Mouse (Mus musculus): ENCODE measurements around the gene Gimap5. TPM values are rescaled to one million over a fixed set of nuclear protein-coding genes. Genes with fewer than 3 reads are reported as not detected.

Gene Gimap5
- polyA plus RNA-seq, 1 experiment from 2014 or later: 9.2 TPM

DNA sequence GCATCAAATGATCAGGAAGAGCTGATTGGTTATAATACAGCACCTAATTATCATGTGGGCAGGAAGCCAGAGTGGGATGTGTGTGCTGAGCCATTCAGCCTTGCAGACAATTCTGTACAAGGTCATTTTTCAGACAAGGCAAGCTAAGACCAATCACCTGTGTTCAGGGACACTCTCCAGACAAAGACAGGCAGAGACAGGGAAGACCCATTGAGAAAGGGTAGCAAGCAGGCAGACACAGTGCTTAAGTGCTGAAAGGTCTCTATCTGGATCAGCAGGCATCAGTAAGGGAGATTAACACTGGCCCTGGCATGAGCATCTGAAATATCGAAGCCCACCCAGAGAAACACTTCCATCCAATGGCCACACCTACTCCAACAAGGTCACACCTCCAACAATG lies 38.4 kb downstream of the Gimap5 start:
- no peaks in the 10 kb centered on the region for H3K36me3 ChIP-seq
- 86% methylated on average over 1 of the region's 1 CpGs for WGBS
- H3K27ac ChIP-seq: no peak overlapping the region; the same call in 1 of the 2 replicates
- H3K4me2 ChIP-seq: no peak overlapping the region
- no peaks in the 10 kb centered on the region; the same call in none of the 2 replicates for H3K4me1 ChIP-seq
- no peaks in the 10 kb centered on the region for H3K9me3 ChIP-seq
- no peak overlapping the region for H3K4me3 ChIP-seq (replicated peaks)
- no peak overlapping the region for H3K9ac ChIP-seq
- H3K27me3 ChIP-seq (replicated peaks): no peaks in the 10 kb centered on the region
- no peak for ATAC-seq (ENCODE audit: insufficient read depth, low FRiP score, low read depth)

DNA sequence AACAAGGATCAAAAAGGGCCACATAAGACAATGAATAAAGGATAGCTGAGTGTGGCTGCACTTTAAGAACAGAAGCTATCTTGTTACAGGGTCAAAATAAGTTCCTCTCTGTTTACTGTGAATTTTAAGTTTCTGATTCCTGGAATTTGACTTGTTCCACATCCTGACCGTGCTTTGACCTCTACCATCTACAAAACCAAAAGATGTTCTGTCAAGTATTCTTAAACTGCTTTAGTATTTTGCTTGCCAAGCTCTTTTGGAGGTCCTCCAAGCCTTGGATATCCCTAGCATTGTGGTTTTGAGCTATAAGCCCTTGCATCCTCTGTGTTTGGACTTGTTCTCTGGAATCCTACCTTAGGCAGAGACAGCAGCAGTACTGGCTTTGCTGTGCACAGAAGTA lies 39.2 kb downstream of the Gimap5 start:
- WGBS: 30% methylated on average over 1 of the region's 1 CpGs
- H3K27ac ChIP-seq: peak overlapping the region; percentile 37; the same call in 1 of the 2 replicates
- H3K9ac ChIP-seq: no peak overlapping the region
- H3K4me2 ChIP-seq: no peak overlapping the region
- H3K4me1 ChIP-seq: no peaks in the 10 kb centered on the region; the same call in none of the 2 replicates
- no peaks in the 10 kb centered on the region for H3K36me3 ChIP-seq
- H3K9me3 ChIP-seq: no peaks in the 10 kb centered on the region
- no peaks in the 10 kb centered on the region for H3K27me3 ChIP-seq (replicated peaks)
- no peak overlapping the region for H3K4me3 ChIP-seq (replicated peaks)
- ATAC-seq (ENCODE audit: insufficient read depth, low FRiP score, low read depth): no peak

DNA sequence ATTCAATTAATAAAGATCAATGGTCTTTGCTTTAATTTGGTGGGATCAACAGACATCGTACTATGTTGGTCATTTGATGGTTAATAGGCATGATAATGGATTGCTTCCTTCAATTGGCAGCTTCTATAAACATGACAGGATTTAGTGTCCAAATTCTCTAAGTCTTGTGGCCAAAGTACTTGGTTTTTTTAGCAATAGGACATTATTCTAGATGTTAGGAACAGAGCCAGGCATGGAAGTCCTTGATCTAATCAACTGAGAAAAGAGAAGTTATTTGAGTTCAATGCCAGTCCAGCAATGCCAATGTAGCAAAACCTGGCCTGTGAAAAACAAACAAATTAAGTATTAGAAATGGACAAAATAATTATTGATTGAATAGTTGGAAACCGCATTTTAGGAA lies 39.6 kb downstream of the Gimap5 start:
- H3K27ac ChIP-seq: peak overlapping the region; percentile 37; the same call in 1 of the 2 replicates
- no peaks in the 10 kb centered on the region; the same call in none of the 2 replicates for H3K4me1 ChIP-seq
- 50% methylated on average over 2 of the region's 2 CpGs for WGBS
- no peak overlapping the region for H3K9ac ChIP-seq
- no peak overlapping the region for H3K4me2 ChIP-seq
- H3K36me3 ChIP-seq: no peaks in the 10 kb centered on the region
- ATAC-seq (ENCODE audit: insufficient read depth, low FRiP score, low read depth): no peak
- H3K27me3 ChIP-seq (replicated peaks): no peaks in the 10 kb centered on the region
- no peaks in the 10 kb centered on the region for H3K9me3 ChIP-seq
- H3K4me3 ChIP-seq (replicated peaks): no peak overlapping the region

DNA sequence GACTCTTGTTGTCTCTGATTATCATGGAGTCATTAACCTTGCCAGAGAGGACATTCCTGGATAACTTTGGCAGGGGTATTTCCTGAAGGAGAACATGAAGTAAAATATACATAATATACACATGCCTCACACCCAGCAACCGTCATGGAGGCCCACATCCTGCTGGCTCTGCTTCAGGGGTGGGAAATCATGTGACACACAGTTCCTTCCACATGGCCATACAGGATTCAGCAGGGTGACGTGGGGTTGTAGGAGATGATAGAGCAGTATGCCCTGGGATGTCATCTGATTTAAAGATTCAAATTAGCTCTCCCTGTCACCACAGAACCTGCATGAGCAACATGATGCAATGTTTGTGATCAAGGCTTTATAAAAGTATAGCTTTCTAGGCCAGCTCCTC lies 41.9 kb downstream of the Gimap5 start:
- no peak overlapping the region for H3K9ac ChIP-seq
- H3K27ac ChIP-seq: no peak overlapping the region
- H3K4me1 ChIP-seq: no peaks in the 10 kb centered on the region; the same call in none of the 2 replicates
- no peaks in the 10 kb centered on the region for H3K9me3 ChIP-seq
- no peak overlapping the region for H3K4me3 ChIP-seq (replicated peaks)
- 75% methylated on average over 2 of the region's 2 CpGs for WGBS
- H3K36me3 ChIP-seq: no peaks in the 10 kb centered on the region
- no peak for ATAC-seq (ENCODE audit: insufficient read depth, low FRiP score, low read depth)
- H3K27me3 ChIP-seq (replicated peaks): no peaks in the 10 kb centered on the region
- no peak overlapping the region for H3K4me2 ChIP-seq

DNA sequence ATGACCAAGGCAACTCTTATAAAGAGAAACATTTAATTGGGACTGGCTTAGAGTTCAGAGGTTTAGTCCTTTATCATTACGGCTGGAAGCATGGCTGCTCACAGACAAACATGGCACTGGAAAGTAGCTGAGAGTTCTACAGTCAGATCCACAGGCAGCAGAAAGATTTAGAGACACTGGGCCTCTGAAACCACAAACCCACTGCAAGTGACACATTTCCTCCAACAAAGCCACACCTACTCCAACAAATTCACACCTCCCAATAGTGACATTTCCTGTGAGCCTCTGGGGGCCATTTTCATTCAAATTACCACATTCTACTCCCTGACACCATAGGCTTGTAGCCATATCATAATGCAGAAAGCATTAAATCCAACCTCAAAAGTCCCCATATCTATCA lies 55.9 kb downstream of the Gimap5 start:
- H3K27ac ChIP-seq: no peak overlapping the region
- H3K9ac ChIP-seq: no peak overlapping the region
- WGBS: 79% methylated on average over 1 of the region's 1 CpGs
- H3K4me3 ChIP-seq (replicated peaks): no peak overlapping the region
- no peaks in the 10 kb centered on the region for H3K36me3 ChIP-seq
- no peaks in the 10 kb centered on the region for H3K4me1 ChIP-seq
- ATAC-seq (ENCODE audit: insufficient read depth, low FRiP score, low read depth): no peak
- H3K9me3 ChIP-seq: no peaks in the 10 kb centered on the region
- no peaks in the 10 kb centered on the region for H3K27me3 ChIP-seq (replicated peaks)
- no peak overlapping the region for H3K4me2 ChIP-seq

DNA sequence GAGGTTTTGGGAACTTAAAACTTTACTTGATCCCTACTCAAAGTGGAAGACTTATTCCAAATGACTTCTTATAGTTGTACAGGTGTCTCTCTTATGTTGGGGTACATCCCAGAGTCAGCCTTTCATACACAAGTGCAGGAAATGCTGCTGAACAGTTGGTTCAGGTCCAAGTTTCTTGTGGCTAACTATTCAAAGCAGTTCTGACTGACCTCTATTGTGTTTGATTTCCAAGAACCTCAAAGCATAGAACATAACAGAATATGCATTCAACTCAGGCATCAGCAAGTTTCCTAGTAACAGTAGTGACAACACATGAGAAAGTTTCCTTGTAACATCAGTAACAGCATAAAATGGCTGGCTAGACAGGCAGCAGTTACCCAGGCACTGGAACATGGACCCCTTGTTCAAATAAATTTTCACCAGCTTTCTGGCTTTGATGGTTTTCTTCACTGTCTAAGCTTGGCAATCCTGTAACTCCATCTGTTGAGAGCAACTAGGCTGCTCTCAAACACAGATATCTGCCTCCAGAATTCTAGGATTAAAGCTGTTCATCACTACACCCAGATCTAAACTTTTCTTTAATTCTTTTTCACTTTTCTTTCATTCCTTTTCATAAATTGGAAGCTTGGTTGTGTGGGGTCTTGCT lies 57.5 kb downstream of the Gimap5 start:
- no peak for ATAC-seq (ENCODE audit: insufficient read depth, low FRiP score, low read depth)

More for the DNA sequence above, 57.5 kb downstream of the Gimap5 start:
- Histone ChIP-seq H3K36me3 (no peaks in the 10 kb centered on the region), H3K9me3 (no peaks in the 10 kb centered on the region), H3K4me3 (replicated peaks) (no peak overlapping the region), H3K4me2 (no peak overlapping the region), H3K27ac (no peak overlapping the region), H3K9ac (no peak overlapping the region), H3K4me1 (no peaks in the 10 kb centered on the region), H3K27me3 (replicated peaks) (no peaks in the 10 kb centered on the region)

Other genes starting within 250 kb of the Gimap5 start
- gene Atp6v0e2, start 208.6 kb upstream of the Gimap5 start, polyA plus RNA-seq (2015; fragmentation: Nextera tagmentation; extraction: Ambion mirVana): 22.7 and 23.4 TPM in 2 replicates
- 5.4 and 9.6 TPM in 2 replicates for gene Lrrc61, start 191.4 kb upstream of the Gimap5 start, polyA plus RNA-seq (2015; fragmentation: Nextera tagmentation; extraction: Ambion mirVana)
- 83.2 and 89.3 TPM in 2 replicates for gene Rarres2, start 173.4 kb upstream of the Gimap5 start, polyA plus RNA-seq (2015; fragmentation: Nextera tagmentation; extraction: Ambion mirVana)
- not detected in 2 replicates for gene Gm45021, start 156.6 kb upstream of the Gimap5 start, polyA plus RNA-seq (2015; fragmentation: Nextera tagmentation; extraction: Ambion mirVana)
- 26.6 and 27.8 TPM in 2 replicates for gene Repin1, start 152.3 kb upstream of the Gimap5 start, polyA plus RNA-seq (2015; fragmentation: Nextera tagmentation; extraction: Ambion mirVana)
- 0.45 TPM in 1 of 2 replicates, not detected in the other for gene Gm44965, start 152.3 kb upstream of the Gimap5 start, polyA plus RNA-seq (2015; fragmentation: Nextera tagmentation; extraction: Ambion mirVana)
- gene Zfp775, start 144.1 kb upstream of the Gimap5 start, polyA plus RNA-seq (2015; fragmentation: Nextera tagmentation; extraction: Ambion mirVana): 4.9 and 5.4 TPM in 2 replicates
- gene AI854703, start 119.4 kb upstream of the Gimap5 start, polyA plus RNA-seq (2015; fragmentation: Nextera tagmentation; extraction: Ambion mirVana): 0.92 and 1.1 TPM in 2 replicates
- gene Gimap8, start 99.0 kb upstream of the Gimap5 start, polyA plus RNA-seq (2015; fragmentation: Nextera tagmentation; extraction: Ambion mirVana): 1.5 and 1.6 TPM in 2 replicates
- gene Gimap9, start 70.1 kb upstream of the Gimap5 start, polyA plus RNA-seq (2015; fragmentation: Nextera tagmentation; extraction: Ambion mirVana): 10.7 and 12.6 TPM in 2 replicates
- 20.1 and 22.0 TPM in 2 replicates for gene Gimap4, start 61.6 kb upstream of the Gimap5 start, polyA plus RNA-seq (2015; fragmentation: Nextera tagmentation; extraction: Ambion mirVana)
- 21.1 and 22.3 TPM in 2 replicates for gene Gimap6, start 38.0 kb upstream of the Gimap5 start, polyA plus RNA-seq (2015; fragmentation: Nextera tagmentation; extraction: Ambion mirVana)
- gene Gm28053, start 27.6 kb upstream of the Gimap5 start, polyA plus RNA-seq (2015; fragmentation: Nextera tagmentation; extraction: Ambion mirVana): 3.3 and 3.4 TPM in 2 replicates
- gene Gimap7, start 27.6 kb upstream of the Gimap5 start, polyA plus RNA-seq (2015; fragmentation: Nextera tagmentation; extraction: Ambion mirVana): 0.23 TPM in 1 of 2 replicates, not detected in the other
- 21.8 and 22.2 TPM in 2 replicates for gene Gimap1, start 7.1 kb upstream of the Gimap5 start, polyA plus RNA-seq (2015; fragmentation: Nextera tagmentation; extraction: Ambion mirVana)
- 0.06 and 0.18 TPM in 2 replicates for gene Gimap3, start 24.7 kb downstream of the Gimap5 start, polyA plus RNA-seq (2015; fragmentation: Nextera tagmentation; extraction: Ambion mirVana)
- 140 and 144 TPM in 2 replicates for gene Tmem176a, start 94.7 kb downstream of the Gimap5 start, polyA plus RNA-seq (2015; fragmentation: Nextera tagmentation; extraction: Ambion mirVana)
- gene Tmem176b, start 95.3 kb downstream of the Gimap5 start, polyA plus RNA-seq (2015; fragmentation: Nextera tagmentation; extraction: Ambion mirVana): 314 and 315 TPM in 2 replicates
- 2.3 and 3.6 TPM in 2 replicates for gene Aoc1, start 126.7 kb downstream of the Gimap5 start, polyA plus RNA-seq (2015; fragmentation: Nextera tagmentation; extraction: Ambion mirVana)
- not detected in 2 replicates for gene 1600015I10Rik, start 183.7 kb downstream of the Gimap5 start, polyA plus RNA-seq (2015; fragmentation: Nextera tagmentation; extraction: Ambion mirVana)
- gene Doxl2, start 228.8 kb downstream of the Gimap5 start, polyA plus RNA-seq (2015; fragmentation: Nextera tagmentation; extraction: Ambion mirVana): not detected in 2 replicates
- gene Svs1, start 240.7 kb downstream of the Gimap5 start, polyA plus RNA-seq (2015; fragmentation: Nextera tagmentation; extraction: Ambion mirVana): not detected in 2 replicates